Mouse (Mus musculus): ENCODE data around the gene Sit1.

Gene Sit1

GRCm38 (mm10) chr4:43470301-43470700 lies 13.2 kb downstream of the Sit1 start:
- DNase-seq (ENCODE audit: low read depth, low spot score): no peak

GRCm38 (mm10) chr4:43466872-43467271 lies 16.7 kb downstream of the Sit1 start:
- DNase-seq (ENCODE audit: low read depth, low spot score): no peak

GRCm38 (mm10) chr4:43465935-43466334 lies 17.6 kb downstream of the Sit1 start:
- DNase-seq (ENCODE audit: low read depth, low spot score): no peak

- DNase-seq (ENCODE audit: low read depth, low spot score): no peak
Observed at GRCm38 (mm10) chr4:43463102-43463501, 20.4 kb downstream of the Sit1 start.

- DNase-seq (ENCODE audit: low read depth, low spot score): no peak
Observed at GRCm38 (mm10) chr4:43457124-43457523, 26.4 kb downstream of the Sit1 start.

- no peak for DNase-seq (ENCODE audit: low read depth, low spot score)
Observed at GRCm38 (mm10) chr4:43456470-43456869, 27.1 kb downstream of the Sit1 start.

GRCm38 (mm10) chr4:43454041-43454836 lies 29.3 kb downstream of the Sit1 start, which contains the start of gene Cd72:
Gene Cd72, minus strand, starts transcription at chr4:43454628.
- DNase-seq (ENCODE audit: low read depth, low spot score): no peak

- no peak for DNase-seq (ENCODE audit: low read depth, low spot score)
Observed at GRCm38 (mm10) chr4:43453413-43453812, 30.1 kb downstream of the Sit1 start.

GRCm38 (mm10) chr4:43452315-43452714 lies 31.2 kb downstream of the Sit1 start:
- no peak for DNase-seq (ENCODE audit: low read depth, low spot score)

GRCm38 (mm10) chr4:43448554-43448953 lies 35.0 kb downstream of the Sit1 start:
- DNase-seq (ENCODE audit: low read depth, low spot score): no peak

- no peak for DNase-seq (ENCODE audit: low read depth, low spot score)
Observed at GRCm38 (mm10) chr4:43447251-43447650, 36.3 kb downstream of the Sit1 start.

GRCm38 (mm10) chr4:43443511-43443910 lies 40.0 kb downstream of the Sit1 start:
- peak; percentile 59 for DNase-seq (ENCODE audit: low read depth, low spot score)

GRCm38 (mm10) chr4:43442456-43443361 lies 40.8 kb downstream of the Sit1 start:
- DNase-seq (ENCODE audit: low read depth, low spot score): peak; percentile 79

GRCm38 (mm10) chr4:43442044-43442443 lies 41.5 kb downstream of the Sit1 start:
- peak; percentile 99 for DNase-seq (ENCODE audit: low read depth, low spot score)

GRCm38 (mm10) chr4:43441639-43442038 lies 41.9 kb downstream of the Sit1 start, which contains the start of gene Tesk1:
Gene Tesk1, plus strand, starts transcription at chr4:43441939.
- no peak for DNase-seq (ENCODE audit: low read depth, low spot score)

GRCm38 (mm10) chr4:43432832-43433231 lies 50.7 kb downstream of the Sit1 start:
- DNase-seq (ENCODE audit: low read depth, low spot score): peak; percentile 61
